Mouse (Mus musculus): Measurements from ENCODE around the gene Trim71.

The Trim71 gene

GRCm38 (mm10) chr9:114484771-114485170 lies 79.4 kb downstream of the Trim71 start:
- no peak for DNase-seq (ENCODE audit: low spot score in 2 of 2)

- no peak for DNase-seq (ENCODE audit: low spot score in 2 of 2)
Measured at GRCm38 (mm10) chr9:114480940-114481339, 83.2 kb downstream of the Trim71 start.

- DNase-seq (ENCODE audit: low spot score in 2 of 2) = no peak
Measured at GRCm38 (mm10) chr9:114477019-114477418, 87.2 kb downstream of the Trim71 start.

GRCm38 (mm10) chr9:114471892-114472291 lies 92.3 kb downstream of the Trim71 start:
- no peak for DNase-seq (ENCODE audit: low spot score in 2 of 2)

GRCm38 (mm10) chr9:114468701-114469100 lies 95.5 kb downstream of the Trim71 start:
- DNase-seq (ENCODE audit: low spot score in 2 of 2) = no peak

- no peak for DNase-seq (ENCODE audit: low spot score in 2 of 2)
Measured at GRCm38 (mm10) chr9:114468217-114468616, 96.0 kb downstream of the Trim71 start.

- no peak for DNase-seq (ENCODE audit: low spot score in 2 of 2)
Measured at GRCm38 (mm10) chr9:114466871-114467270, 97.3 kb downstream of the Trim71 start.

GRCm38 (mm10) chr9:114465442-114465841 lies 98.7 kb downstream of the Trim71 start:
- no peak for DNase-seq (ENCODE audit: low spot score in 2 of 2)

GRCm38 (mm10) chr9:114462569-114462968 lies 101.6 kb downstream of the Trim71 start:
- no peak for DNase-seq (ENCODE audit: low spot score in 2 of 2)

GRCm38 (mm10) chr9:114458436-114458835 lies 105.7 kb downstream of the Trim71 start:
- DNase-seq (ENCODE audit: low spot score in 2 of 2) = no peak
